Mouse (Mus musculus) thymus, postnatal 0 days (tissue): ENCODE measurements at regions not wholly inside any gene's neighbourhood (a gene's known extent, or its start where the extent isn't known, plus 50 kb on each side); places are given as distances from the start of the nearest gene placed in this dataset.
"Not testable (repeated sequence)": the region's sequence is repeated elsewhere in the genome, so short reads cannot be mapped to it uniquely, and the experiment has no call there.

Source experiments
- DNase-seq: peaks from one replicate; pipeline ENCODE4 v3.0.0-alpha.2; 2015; ENCODE audit warnings: low spot score

GRCm38 (mm10) chr2:166476953-166477352 lies 236.7 kb downstream of the Prex1 start:
- DNase-seq: no peak

GRCm38 (mm10) chr2:166475624-166476023 lies 238.0 kb downstream of the Prex1 start:
- no peak for DNase-seq

GRCm38 (mm10) chr2:166474601-166475000 lies 239.0 kb downstream of the Prex1 start:
- DNase-seq: no peak

- no peak for DNase-seq
Observed at GRCm38 (mm10) chr2:166471257-166471753, 242.3 kb downstream of the Prex1 start.

GRCm38 (mm10) chr2:166469046-166469593 lies 244.5 kb downstream of the Prex1 start:
- DNase-seq: no peak

GRCm38 (mm10) chr2:166467137-166467536 lies 246.5 kb downstream of the Prex1 start:
- DNase-seq: no peak

- DNase-seq: no peak
Observed at GRCm38 (mm10) chr2:166465531-166465930, 248.1 kb downstream of the Prex1 start.

- DNase-seq: no peak
Observed at GRCm38 (mm10) chr2:166463539-166463938, 250.1 kb downstream of the Prex1 start.

- DNase-seq: no peak
Observed at GRCm38 (mm10) chr2:166461956-166462355, 251.7 kb downstream of the Prex1 start.

GRCm38 (mm10) chr2:166461103-166461502 lies 252.5 kb downstream of the Prex1 start:
- no peak for DNase-seq

GRCm38 (mm10) chr2:166459955-166460354 lies 253.7 kb downstream of the Prex1 start:
- no peak for DNase-seq

GRCm38 (mm10) chr2:166458953-166459352 lies 254.7 kb downstream of the Prex1 start:
- DNase-seq: no peak

GRCm38 (mm10) chr2:166457381-166458172 lies 256.1 kb downstream of the Prex1 start:
- no peak for DNase-seq

- not testable (repeated sequence) for DNase-seq
Observed at GRCm38 (mm10) chr2:166454160-166454888, 259.3 kb downstream of the Prex1 start.

GRCm38 (mm10) chr2:166450964-166451363 lies 262.7 kb downstream of the Prex1 start:
- DNase-seq: no peak

GRCm38 (mm10) chr2:166450380-166450779 lies 263.3 kb downstream of the Prex1 start:
- DNase-seq: no peak

- peak; percentile 15 for DNase-seq
Observed at GRCm38 (mm10) chr2:166448724-166449123, 264.9 kb downstream of the Prex1 start.

- DNase-seq: no peak
Observed at GRCm38 (mm10) chr2:166448161-166448560, 265.5 kb downstream of the Prex1 start.

GRCm38 (mm10) chr2:166446536-166446935 lies 267.1 kb downstream of the Prex1 start:
- DNase-seq: no peak

- DNase-seq: not testable (repeated sequence)
Observed at GRCm38 (mm10) chr2:166445824-166446223, 267.8 kb downstream of the Prex1 start.

- no peak for DNase-seq
Observed at GRCm38 (mm10) chr2:166442997-166443396, 270.6 kb downstream of the Prex1 start.
